Mouse (Mus musculus) mesoderm, embryonic 11.5 days (tissue): ENCODE measurements around the gene Col4a5.

Source experiments
- DNase-seq: peaks from one replicate; pipeline ENCODE4 v3.0.0-alpha.2; 2012; ENCODE audit warnings: low read depth, low spot score

Col4a5 gene

DNA sequence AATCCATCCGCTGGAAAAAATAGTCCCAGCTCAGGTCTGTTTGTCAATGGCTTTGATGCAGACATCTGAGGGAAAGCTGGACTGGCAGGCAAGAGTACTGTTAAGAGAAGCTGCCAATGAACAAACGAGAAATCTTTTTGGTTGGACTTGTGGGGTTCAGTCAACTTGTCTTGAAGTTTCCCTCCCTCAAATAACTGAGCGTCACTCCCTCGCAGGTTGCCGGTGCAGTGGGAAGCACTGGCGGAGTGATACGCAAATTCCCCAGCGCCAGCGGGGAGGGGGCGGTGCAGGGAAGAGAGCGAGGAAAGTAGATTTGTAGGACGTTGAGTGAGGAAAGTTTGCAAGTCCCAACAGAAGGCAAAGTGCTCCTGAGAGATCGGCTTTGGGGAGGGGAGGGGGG is at the start of gene Col4a5:
TSS of gene Col4a5 (plus strand) at position 276 of the 400 bp plus-strand sequence.
- DNase-seq = peak; percentile 85

DNA sequence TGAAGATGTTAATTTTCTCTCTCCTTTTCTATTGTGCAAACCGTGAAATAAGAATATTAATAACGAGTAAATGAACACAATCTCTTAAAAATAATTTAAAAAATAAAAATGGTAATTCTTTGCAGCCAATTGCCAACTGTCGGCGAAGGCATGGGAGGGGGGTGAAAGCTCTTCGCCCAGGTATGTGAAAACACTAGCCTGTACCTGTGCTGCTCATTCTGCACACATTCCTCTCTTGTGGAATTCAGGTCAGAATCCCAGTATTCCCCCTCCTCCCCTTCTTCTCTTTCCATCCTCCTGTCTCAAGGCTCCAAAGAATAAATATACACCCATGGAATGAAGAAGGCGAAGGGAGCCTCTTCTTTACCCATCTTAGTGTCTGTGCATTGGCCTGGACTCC is 38.4 kb upstream of the Col4a5 start:
- DNase-seq = no peak

DNA sequence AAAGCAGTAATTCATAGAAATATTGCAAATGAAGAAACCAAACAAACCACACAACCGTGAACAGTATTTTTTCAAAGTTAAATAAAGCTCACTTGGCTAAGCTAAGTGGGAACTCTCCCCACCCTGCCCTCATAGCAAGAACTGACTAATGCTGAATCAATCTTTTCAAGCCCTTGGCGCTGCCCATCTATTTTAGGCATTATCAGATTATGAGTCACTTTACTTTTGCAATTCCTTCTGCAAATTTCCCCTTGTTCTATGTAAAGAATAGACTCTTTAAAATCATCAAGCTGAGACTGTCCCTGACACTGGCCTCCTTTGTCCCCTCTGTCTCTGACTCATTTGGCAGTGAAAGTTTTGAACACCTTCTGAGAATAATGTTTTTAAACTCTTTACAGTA is 35.8 kb upstream of the Col4a5 start:
- DNase-seq = no peak

DNA sequence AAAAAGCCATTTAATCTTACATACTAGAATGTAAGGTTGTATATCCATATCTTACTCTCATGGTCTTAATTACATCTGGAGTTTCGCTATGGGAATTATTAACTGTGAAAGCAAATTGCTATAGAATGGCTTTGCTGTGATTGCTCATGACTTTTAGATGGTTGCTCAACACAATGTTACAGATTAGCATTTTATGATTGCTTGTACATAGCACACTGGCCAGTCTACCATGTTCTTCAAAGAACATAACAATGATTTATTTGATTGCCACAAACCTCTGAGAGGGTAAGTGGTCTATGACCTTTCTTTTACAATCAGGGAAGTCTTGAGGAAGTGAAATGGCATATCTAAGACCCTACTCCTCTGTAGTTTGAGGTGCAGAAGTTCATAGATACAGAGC is 27.2 kb upstream of the Col4a5 start:
- no peak for DNase-seq

DNA sequence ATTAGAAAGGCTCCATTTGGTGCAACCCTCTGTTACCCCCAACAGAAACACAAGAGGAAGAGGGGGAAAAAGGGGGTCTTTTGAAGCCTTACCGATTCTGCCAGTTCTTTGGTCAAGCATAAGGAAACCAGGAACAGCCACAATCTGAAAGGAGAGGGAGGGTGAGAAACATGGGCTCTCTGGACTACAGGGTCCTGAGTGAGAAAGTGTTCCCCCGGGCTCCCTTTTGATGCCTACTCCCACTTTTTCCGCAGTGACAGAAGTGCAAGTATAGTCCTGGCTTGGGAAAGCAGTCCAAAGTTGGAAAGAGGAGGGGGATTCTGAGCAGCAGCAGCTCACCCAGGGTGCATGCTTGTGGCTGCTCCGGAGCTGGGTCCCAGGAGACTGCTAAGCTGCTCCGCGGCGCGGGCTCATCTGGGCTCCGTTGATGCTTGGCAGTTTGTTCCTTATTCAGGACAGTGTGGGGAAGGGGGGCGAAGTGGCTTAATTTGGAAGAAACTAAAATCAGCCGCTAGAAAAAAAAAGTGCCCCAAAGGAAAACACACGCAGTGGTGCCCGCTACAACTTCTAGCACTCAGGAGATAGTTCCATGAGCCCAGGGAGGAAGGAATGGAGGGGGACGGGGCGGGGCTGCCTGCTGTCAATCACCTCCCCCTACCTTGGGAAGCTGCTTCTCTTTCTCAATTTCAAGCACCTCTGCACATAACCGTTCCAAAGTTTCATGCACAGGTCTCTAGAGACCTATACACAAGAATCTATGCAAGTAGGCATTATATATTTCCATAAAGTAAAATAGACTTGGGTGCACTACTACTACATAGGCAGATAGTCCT is 1.5 kb upstream of the Col4a5 start, which contains the start of gene Col4a6:
TSS of gene Col4a6 (minus strand) at position 607 of the 833 bp plus-strand sequence.
- DNase-seq = peak; percentile 9

DNA sequence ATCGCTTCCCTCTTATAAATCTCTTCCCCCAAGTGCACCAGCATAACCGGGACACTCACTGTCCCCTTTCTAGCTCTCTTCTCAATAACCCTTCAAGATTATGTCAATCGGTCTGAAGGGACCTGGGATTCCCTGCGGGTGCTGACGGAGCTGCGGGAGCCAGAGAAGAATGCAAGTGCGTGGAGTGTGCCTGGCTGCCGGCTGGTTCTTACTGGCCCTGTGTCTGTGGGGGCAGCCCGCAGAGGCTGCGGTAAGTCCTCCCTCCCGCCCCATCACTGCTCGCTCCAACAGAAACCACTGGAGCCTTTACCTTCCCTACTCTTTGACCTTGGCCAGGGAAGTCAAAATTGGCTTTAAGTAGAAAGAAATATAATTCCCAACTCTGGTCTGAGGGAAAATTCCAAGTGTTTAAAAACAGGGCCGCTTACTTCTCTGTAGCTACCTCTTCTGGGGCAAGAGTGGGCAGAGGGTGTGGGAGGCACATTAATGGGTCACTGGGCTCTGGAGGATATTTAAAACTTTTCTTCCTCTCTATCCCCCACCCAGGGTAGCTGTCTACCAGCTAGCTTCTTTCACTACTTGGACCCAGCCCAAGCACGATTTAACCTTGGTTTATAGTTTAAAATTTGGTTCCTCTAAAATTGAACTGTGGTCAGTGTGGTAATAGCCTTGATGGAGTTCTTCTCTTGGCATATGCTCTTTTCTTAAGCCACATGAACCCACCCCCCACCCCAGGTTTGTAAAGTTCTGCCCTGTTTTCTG is 562 bp downstream of the Col4a5 start:
- DNase-seq = peak; percentile 21

DNA sequence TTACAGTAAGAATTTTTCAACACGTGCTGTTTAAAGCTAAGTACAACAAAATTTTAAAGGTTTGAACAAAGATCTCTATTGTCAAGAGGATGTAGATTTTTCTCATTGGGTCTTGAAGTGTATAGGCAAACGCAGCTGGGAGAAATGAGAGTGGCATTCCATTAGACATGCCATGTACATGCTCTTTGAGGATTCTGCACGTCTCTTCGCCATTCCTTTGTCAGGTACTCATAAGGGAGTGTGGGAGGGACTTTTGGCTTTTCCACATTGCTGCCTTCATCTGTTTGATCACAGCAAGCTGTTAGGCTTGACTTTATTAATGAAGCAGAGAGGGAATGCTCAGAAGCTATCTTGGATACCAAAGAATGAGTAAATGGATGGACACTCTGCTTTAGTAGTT is 19.4 kb downstream of the Col4a5 start:
- no peak for DNase-seq

DNA sequence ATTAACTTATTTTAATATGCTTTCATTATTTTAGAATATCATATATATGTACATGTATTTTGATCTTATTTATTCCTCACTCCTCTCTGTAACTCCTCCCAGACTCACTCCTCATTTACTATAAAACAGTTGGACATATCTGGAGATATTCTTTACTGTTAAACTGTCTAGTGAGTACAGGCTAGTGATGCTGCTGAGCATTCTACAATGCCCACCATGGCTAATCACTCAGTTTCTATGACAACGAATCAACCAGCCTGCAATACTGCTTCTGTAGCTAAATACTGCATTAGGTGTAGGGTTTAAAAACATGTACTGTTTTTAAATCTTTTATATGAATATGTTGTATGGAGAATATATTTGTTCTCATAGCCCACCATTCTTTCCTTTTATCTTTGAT is 27.9 kb downstream of the Col4a5 start:
- no peak for DNase-seq

DNA sequence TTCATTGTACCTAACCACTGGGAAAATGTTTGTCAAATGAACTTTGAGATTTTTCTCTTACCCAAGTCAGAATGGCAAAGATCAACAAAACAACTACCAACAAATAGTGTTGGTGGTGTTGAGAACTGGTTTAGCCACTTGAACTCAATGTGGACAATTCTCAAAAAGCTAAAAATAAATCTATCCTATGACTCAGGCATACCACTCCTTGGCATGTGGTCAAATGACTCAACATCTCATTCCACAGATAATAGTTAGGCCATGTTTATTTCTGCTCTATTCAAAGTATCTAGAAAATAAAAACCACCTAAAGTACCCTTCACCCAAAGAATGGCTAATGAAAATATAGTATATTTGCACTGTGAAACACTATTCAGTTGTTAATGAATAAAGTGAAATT is 58.3 kb downstream of the Col4a5 start:
- DNase-seq = no peak

DNA sequence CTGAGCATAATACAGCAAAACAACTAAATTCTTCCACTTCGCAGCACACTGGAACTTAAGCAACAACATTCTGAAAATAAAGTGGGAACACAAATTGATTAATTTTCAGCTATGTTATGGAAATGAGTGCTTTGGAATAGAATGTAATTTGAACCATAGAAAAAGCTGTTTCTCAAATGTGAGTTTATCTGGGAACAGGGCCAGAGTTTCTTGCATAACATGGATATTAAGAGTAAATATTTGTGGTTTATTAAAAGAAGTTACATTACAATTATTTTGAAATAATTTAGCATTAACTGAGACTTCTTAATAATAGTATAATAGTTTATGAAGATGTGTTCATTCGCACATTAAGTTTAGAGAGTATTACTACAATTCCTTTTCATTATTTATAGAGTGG is 72.3 kb downstream of the Col4a5 start:
- no peak for DNase-seq

DNA sequence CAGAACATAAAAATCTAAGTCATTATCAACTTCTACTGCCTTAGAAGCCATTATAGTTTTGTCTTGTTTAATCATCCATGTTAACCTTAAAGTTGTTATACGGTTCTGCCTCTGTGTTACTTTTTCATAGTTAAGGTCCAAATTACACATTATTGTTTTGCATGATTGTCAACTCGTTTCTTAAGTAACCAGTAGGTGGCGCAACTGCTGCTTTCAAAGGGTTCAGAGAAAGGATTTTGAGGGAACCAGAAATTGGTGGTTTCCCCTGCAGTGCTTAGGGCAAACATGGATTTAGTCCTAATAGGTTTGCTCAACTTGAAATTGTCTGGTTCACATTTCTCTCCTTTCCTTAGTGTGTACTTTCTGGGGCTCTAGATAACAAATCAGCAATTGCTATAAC is 115.1 kb downstream of the Col4a5 start:
- peak; percentile 35 for DNase-seq

DNA sequence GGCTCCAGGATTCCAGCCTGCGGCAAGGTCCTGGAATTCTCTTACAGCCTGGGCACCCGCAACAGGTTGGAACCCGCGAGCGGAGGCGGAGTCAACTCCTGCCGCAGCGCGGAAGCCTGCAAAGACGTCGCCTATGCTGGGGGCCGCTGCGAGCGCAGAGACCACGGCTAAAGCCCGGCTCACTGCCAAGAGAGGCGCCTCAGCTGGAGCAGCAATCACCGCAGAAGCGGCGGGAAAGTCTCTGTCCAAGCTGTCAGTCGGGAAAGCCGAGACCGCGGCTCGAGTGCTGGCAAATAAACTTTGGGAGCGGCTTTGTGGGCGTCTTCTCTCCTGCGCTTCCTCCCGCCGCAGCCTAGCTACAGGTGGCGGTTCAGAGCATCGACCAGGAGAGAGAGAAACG is 246.5 kb downstream of the Col4a5 start:
- DNase-seq = peak; percentile 17

DNA sequence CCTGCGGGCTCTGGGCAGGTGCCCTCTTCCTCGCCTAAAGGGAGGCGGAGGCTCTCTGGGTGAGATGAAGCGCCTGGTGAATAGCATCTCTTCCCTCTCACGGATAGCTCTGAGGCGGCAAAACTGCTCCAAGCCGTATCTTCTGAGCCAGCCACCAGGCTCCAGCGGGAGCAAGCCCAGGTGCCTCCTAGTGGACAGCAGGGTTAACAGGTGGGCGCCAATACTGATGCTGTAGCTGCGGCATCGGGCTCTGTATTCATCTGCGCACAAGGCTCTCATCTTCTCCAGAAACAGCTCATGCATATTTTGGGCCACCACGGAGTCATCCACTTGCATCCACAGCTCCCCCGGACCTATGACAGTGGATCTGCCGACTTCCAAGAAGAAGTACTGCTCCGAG is 248.8 kb downstream of the Col4a5 start:
- peak; percentile 27 for DNase-seq

DNA sequence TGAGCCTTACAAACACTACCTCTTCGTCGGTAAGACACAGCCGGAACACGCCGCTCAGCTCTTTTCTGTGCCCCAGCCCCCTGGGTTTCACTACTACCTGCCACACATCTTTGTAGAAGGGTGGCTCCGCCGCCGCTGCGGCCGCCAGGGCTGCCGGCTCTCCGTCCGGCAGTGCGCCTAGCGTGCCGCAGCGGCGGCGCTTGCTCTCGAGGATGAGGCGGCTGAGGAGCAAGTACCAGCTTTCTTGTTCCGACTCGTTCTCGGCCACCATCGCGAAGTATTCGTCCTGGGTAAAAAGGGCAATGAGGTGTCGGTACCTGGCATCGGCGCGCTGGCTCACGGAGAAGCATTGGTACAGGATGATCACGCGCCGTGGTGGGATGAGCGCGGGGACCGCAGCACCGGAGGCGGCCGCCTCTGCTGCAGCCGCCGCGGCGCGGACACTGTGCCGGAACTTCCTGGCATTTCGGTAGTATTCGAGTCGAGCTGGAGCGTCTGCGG is 249.3 kb downstream of the Col4a5 start:
- DNase-seq = no peak

DNA sequence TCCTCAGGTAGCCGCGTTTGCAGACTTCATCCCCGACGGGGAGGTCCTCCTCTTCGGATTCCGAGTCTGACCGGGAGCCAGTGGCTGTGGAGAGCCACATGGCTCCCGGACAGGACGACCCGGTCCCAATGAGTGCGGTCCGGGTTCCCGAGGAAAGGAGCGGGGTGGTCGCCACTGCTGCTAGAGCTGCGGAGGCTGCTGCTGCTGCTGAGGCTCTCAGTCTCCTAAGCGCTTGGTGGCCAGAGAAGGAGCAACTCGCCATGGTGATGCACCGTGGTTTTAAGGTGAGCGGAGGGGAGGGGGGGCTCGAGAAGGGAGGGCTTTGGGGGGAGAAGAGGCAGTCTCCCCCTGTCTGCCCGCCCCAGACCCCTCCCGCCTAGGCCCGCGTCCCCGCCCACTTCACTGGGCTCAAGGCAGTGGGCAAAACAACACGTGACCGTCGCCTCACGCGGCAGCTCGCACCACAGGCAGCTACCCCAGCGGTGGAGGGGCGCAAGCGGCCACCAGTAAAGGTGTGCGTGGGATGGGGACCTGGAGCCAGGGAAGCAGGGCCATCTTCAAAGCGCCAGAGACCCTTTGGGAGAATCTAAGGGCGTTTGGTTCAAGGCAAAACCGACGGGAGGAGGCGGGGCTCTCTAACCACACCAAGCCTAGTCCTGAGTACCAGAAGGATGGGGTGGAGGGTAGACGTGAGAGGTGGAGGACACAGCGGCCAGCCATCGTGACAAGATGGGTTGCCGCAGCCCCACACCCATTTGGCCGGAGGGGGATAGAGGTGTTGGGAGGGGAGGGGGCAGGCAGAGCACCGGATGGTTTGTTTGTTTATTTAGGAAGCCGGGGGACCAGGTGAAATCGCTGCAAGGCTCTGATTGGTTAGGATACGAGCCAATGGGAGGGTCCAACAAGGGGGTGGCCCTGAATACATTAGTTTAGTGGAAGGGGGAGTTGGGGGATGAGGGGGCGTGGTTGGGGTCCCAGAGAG is 250.0 kb downstream of the Col4a5 start, which contains the start of gene Irs4:
TSS of gene Irs4 (minus strand) at position 327 of the 982 bp plus-strand sequence.
- peak; percentile 33 for DNase-seq

DNA sequence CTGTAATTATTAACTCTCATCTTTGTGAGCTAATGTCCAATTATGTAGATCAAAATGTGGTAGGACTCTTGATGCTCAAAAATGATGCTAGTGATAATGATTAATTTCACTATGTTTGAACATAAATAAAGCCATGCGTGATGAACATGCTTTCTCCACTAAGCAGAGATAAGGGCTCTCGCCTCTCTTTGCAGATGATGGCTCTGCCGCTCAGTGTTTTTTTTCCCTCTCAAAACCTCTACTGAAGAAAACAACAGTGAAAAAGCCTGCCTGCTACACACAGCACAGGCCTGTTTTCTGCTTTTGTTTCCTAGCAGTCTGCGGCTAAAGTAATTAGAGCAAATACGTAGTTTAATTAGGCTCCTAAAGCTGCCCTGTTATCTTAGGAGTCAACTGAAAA is 254.4 kb downstream of the Col4a5 start:
- no peak for DNase-seq
